Mouse (Mus musculus): ENCODE results near the gene Adgrv1. TPM values are rescaled to one million over a fixed set of nuclear protein-coding genes. Genes with fewer than 3 reads are reported as not detected.
"Not testable (repeated sequence)": the region's sequence is repeated elsewhere in the genome, so short reads cannot be mapped to it uniquely, and the experiment has no call there.

The Adgrv1 gene
- polyA plus RNA-seq, 1 experiment from 2014 or later = 2.2 TPM

GRCm38 (mm10) chr13:81657351-81658052, 24.5 kb upstream of the Adgrv1 start, which contains the start of gene Lysmd3:
Gene Lysmd3, plus strand, starts transcription at chr13:81657663.
- no peaks in the 10 kb centered on the region for H3K36me3 ChIP-seq (ENCODE audit: insufficient read depth, low read length)
- H3K9me3 ChIP-seq (ENCODE audit: low read length) = no peaks in the 10 kb centered on the region
- H3K27ac ChIP-seq (ENCODE audit: low read length) = peak within 1 kb of the TSS; percentile 92
- no peak; the same call in none of the 2 replicates for TF ChIP-seq CTCF (IDR thresholded peaks at IDR 0.05)
- DNase-seq (ENCODE audit: low spot score) = peak; percentile 97
- peak within 1 kb of the TSS; percentile 86 for H3K4me3 ChIP-seq (ENCODE audit: low read depth, low read length)
- peaks cover 2% of the 10 kb centered on the region; the same call in 1 of the 2 replicates for H3K4me1 ChIP-seq (ENCODE audit: insufficient read depth, low read depth, low read length)
- ATAC-seq = peak; percentile 100
- H3K4me2 ChIP-seq (replicated peaks; ENCODE audit: low read depth, low read length) = peak within 1 kb of the TSS; percentile 73
- H3K9ac ChIP-seq (replicated peaks; ENCODE audit: low read depth) = peak within 1 kb of the TSS; percentile 81
- WGBS = under 1% methylated on average over 72 of the region's 73 CpGs
- no peaks in the 10 kb centered on the region for H3K27me3 ChIP-seq (replicated peaks; ENCODE audit: insufficient read depth, low read length)

- Histone ChIP-seq H3K9me3 (ENCODE audit: low read length) (no peaks in the 10 kb centered on the region), H3K4me2 (replicated peaks; ENCODE audit: low read depth, low read length) (peak overlapping the region; percentile 73), H3K27ac (ENCODE audit: low read length) (peak overlapping the region; percentile 92), H3K4me1 (ENCODE audit: insufficient read depth, low read depth, low read length) (peaks cover 2% of the 10 kb centered on the region; the same call in 1 of the 2 replicates), H3K9ac (replicated peaks; ENCODE audit: low read depth) (peak overlapping the region; percentile 81; the same call in 1 of the 2 replicates), H3K36me3 (ENCODE audit: insufficient read depth, low read length) (no peaks in the 10 kb centered on the region), H3K27me3 (replicated peaks; ENCODE audit: insufficient read depth, low read length) (no peaks in the 10 kb centered on the region), H3K4me3 (ENCODE audit: low read depth, low read length) (peak overlapping the region; percentile 86)
- TF ChIP-seq CTCF (IDR thresholded peaks at IDR 0.05) (no peak), EP300 (IDR thresholded peaks at IDR 0.05) (no peak)
- no peak for ATAC-seq
- 20% methylated on average over 5 of the region's 5 CpGs for WGBS
- peak; percentile 7 for DNase-seq (ENCODE audit: low spot score)
Observed at GRCm38 (mm10) chr13:81657008-81657350, 24.0 kb upstream of the Adgrv1 start.

- Histone ChIP-seq H3K27ac (ENCODE audit: low read length) (0 out of 2 replicates have a peak overlapping the region, but pooled peaks have one; percentile 32), H3K36me3 (ENCODE audit: insufficient read depth, low read length) (no peaks in the 10 kb centered on the region), H3K9me3 (ENCODE audit: low read length) (no peaks in the 10 kb centered on the region), H3K9ac (replicated peaks; ENCODE audit: low read depth) (no peak overlapping the region), H3K4me3 (ENCODE audit: low read depth, low read length) (no peak overlapping the region), H3K4me1 (ENCODE audit: insufficient read depth, low read depth, low read length) (peaks cover 2% of the 10 kb centered on the region; the same call in 1 of the 2 replicates), H3K27me3 (replicated peaks; ENCODE audit: insufficient read depth, low read length) (no peaks in the 10 kb centered on the region), H3K4me2 (replicated peaks; ENCODE audit: low read depth, low read length) (0 out of 2 replicates have a peak overlapping the region, but pooled peaks have one; percentile 73)
- 20% methylated on average over 14 of the region's 14 CpGs for WGBS
- TF ChIP-seq EP300 (IDR thresholded peaks at IDR 0.05) (no peak), CTCF (IDR thresholded peaks at IDR 0.05) (no peak)
- ATAC-seq (no peak), DNase-seq (ENCODE audit: low spot score) (peak; percentile 42)
Observed at GRCm38 (mm10) chr13:81656091-81656850, 23.3 kb upstream of the Adgrv1 start.

GRCm38 (mm10) chr13:81650382-81650781, 17.4 kb upstream of the Adgrv1 start:
- DNase-seq (ENCODE audit: low spot score); H3K9ac ChIP-seq (replicated peaks; ENCODE audit: low read depth); H3K9me3 ChIP-seq (ENCODE audit: low read length); H3K4me1 ChIP-seq (ENCODE audit: insufficient read depth, low read depth, low read length); H3K4me2 ChIP-seq (replicated peaks; ENCODE audit: low read depth, low read length); H3K27ac ChIP-seq (ENCODE audit: low read length); ATAC-seq; H3K4me3 ChIP-seq (ENCODE audit: low read depth, low read length); H3K27me3 ChIP-seq (replicated peaks; ENCODE audit: insufficient read depth, low read length); H3K36me3 ChIP-seq (ENCODE audit: insufficient read depth, low read length): not testable (repeated sequence)
- WGBS = 68% methylated on average over 4 of the region's 6 CpGs

- no peak for ATAC-seq
- Histone ChIP-seq H3K4me1 (ENCODE audit: insufficient read depth, low read depth, low read length) (no peaks in the 10 kb centered on the region), H3K4me2 (replicated peaks; ENCODE audit: low read depth, low read length) (no peak overlapping the region), H3K9me3 (ENCODE audit: low read length) (no peaks in the 10 kb centered on the region), H3K27ac (ENCODE audit: low read length) (no peak overlapping the region), H3K4me3 (ENCODE audit: low read depth, low read length) (no peak overlapping the region), H3K9ac (replicated peaks; ENCODE audit: low read depth) (no peak overlapping the region), H3K27me3 (replicated peaks; ENCODE audit: insufficient read depth, low read length) (no peaks in the 10 kb centered on the region), H3K36me3 (ENCODE audit: insufficient read depth, low read length) (no peaks in the 10 kb centered on the region)
- WGBS = 71% methylated on average over 6 of the region's 6 CpGs
- DNase-seq (ENCODE audit: low spot score) = no peak
- TF ChIP-seq EP300 (IDR thresholded peaks at IDR 0.05) = no peak
Observed at GRCm38 (mm10) chr13:81646348-81646747, 13.4 kb upstream of the Adgrv1 start.

GRCm38 (mm10) chr13:81644047-81644565, 11.2 kb upstream of the Adgrv1 start:
- ATAC-seq (no peak), DNase-seq (ENCODE audit: low spot score) (no peak)
- TF ChIP-seq CTCF (IDR thresholded peaks at IDR 0.05) (no peak), EP300 (IDR thresholded peaks at IDR 0.05) (no peak)
- Histone ChIP-seq H3K4me1 (ENCODE audit: insufficient read depth, low read depth, low read length) (no peaks in the 10 kb centered on the region), H3K9me3 (ENCODE audit: low read length) (no peaks in the 10 kb centered on the region), H3K9ac (replicated peaks; ENCODE audit: low read depth) (no peak overlapping the region), H3K4me3 (ENCODE audit: low read depth, low read length) (no peak overlapping the region), H3K27me3 (replicated peaks; ENCODE audit: insufficient read depth, low read length) (no peaks in the 10 kb centered on the region), H3K4me2 (replicated peaks; ENCODE audit: low read depth, low read length) (no peak overlapping the region), H3K36me3 (ENCODE audit: insufficient read depth, low read length) (no peaks in the 10 kb centered on the region), H3K27ac (ENCODE audit: low read length) (no peak overlapping the region)
- 83% methylated on average over 11 of the region's 11 CpGs for WGBS
